Mouse (Mus musculus) hindbrain, embryonic 14.5 days (tissue): ENCODE data around the gene Fntb. TPM values are rescaled to one million over a fixed set of nuclear protein-coding genes. Genes with fewer than 3 reads are reported as not detected.
A peak's percentile ranks its signal among the peaks of the same experiment; 100 is the strongest.

Experiments used
- ATAC-seq: fragments of 200-750 bp; cut with Nextera tagmentation; 2 replicates; pipeline ENCODE4 v1.8.0; 2017; ENCODE audit warnings: moderate number of reproducible peaks, mild to moderate bottlenecking, moderate TSS enrichment, moderate library complexity; ENCODE audit not compliant: low FRiP score
- DNase-seq: peaks from one replicate; pipeline ENCODE4 v3.0.0-alpha.2; 2015; ENCODE audit warnings: low spot score
- H3K27ac ChIP-seq: fragments of 300-500 bp; sonication (generic); 2 replicates; pipeline ENCODE4 v1.5.1; 2014; ENCODE audit warnings: mild to moderate bottlenecking, moderate library complexity
- H3K27me3 ChIP-seq: fragments of 300-500 bp; sonication (generic); 2 replicates; pipeline ENCODE4 v1.6.1; 2014; ENCODE audit warnings: mild to moderate bottlenecking, low read length, mixed read lengths; ENCODE audit not compliant: control insufficient read depth, insufficient read depth
- H3K36me3 ChIP-seq: fragments of 300-500 bp; sonication (generic); replicated peaks from 2 replicates; pipeline ENCODE4 v1.6.1; 2014; ENCODE audit not compliant: control insufficient read depth, insufficient read depth
- H3K4me1 ChIP-seq: fragments of 300-500 bp; sonication (generic); replicated peaks from 2 replicates; pipeline ENCODE4 v1.6.1; 2014; ENCODE audit warnings: antibody characterized with exemption, low read length, mixed read lengths; ENCODE audit not compliant: control insufficient read depth, insufficient read depth
- H3K4me2 ChIP-seq: fragments of 300-500 bp; sonication (generic); replicated peaks from 2 replicates; pipeline ENCODE4 v1.6.1; 2014; ENCODE audit warnings: mild to moderate bottlenecking, moderate library complexity
- H3K4me3 ChIP-seq: fragments of 300-500 bp; sonication (generic); replicated peaks from 2 replicates; pipeline ENCODE4 v1.5.1; 2014; ENCODE audit warnings: mild to moderate bottlenecking, low read length
- H3K9ac ChIP-seq: fragments of 300-500 bp; sonication (generic); 2 replicates; pipeline ENCODE4 v1.6.1; 2014
- H3K9me3 ChIP-seq: fragments of 300-500 bp; sonication (generic); 2 replicates; pipeline ENCODE4 v1.6.1; 2016; ENCODE audit warnings: low read length; ENCODE audit not compliant: control insufficient read depth
- WGBS: fragments of 180-500 bp; shearing (Covaris S2); extraction: QIAGEN DNeasy Blood & Tissue Kit; methylation state at CpG from one replicate; pipeline ENCODE4 v1.1.7; 2014; 5-methylcytosine and 5-hydroxymethylcytosine counted together
- polyA plus RNA-seq: library from polyadenylated mRNA; unstranded; fragments of >200 nt; fragmentation: Nextera tagmentation; extraction: Ambion mirVana; gene quantifications from 2 replicates; pipeline ENCODE4 v1.2.1, GENCODE M21; 2014

Gene Fntb
- polyA plus RNA-seq, 1 experiment from 2014 or later = 40.4 TPM

- peak within 1 kb of the TSS; percentile 83 for H3K4me2 ChIP-seq
- no peaks in the 10 kb centered on the region for H3K27me3 ChIP-seq
- peak; percentile 99 for ATAC-seq
- H3K27ac ChIP-seq = peak within 1 kb of the TSS; percentile 56
- no peaks in the 10 kb centered on the region for H3K9me3 ChIP-seq
- peak; percentile 98 for DNase-seq
- H3K9ac ChIP-seq = peak within 1 kb of the TSS; percentile 78
- peaks cover 9% of the 10 kb centered on the region for H3K4me1 ChIP-seq
- WGBS = under 1% methylated on average over 72 of the region's 73 CpGs
- peak within 1 kb of the TSS; percentile 73 for H3K4me3 ChIP-seq
- peaks cover 16% of the 10 kb centered on the region for H3K36me3 ChIP-seq
These were observed 196.8 kb downstream of the Fntb start, which contains the start of gene Max for GRCm38 (mm10) chr12:76961932-76962891. Gene Max (minus strand): TSS chr12:76962201.

- DNase-seq = no peak
- Histone ChIP-seq H3K4me2 (no peak overlapping the region), H3K9me3 (no peaks in the 10 kb centered on the region), H3K27ac (no peak overlapping the region), H3K4me1 (peaks cover 9% of the 10 kb centered on the region), H3K36me3 (no peaks in the 10 kb centered on the region), H3K9ac (no peak overlapping the region), H3K4me3 (no peak overlapping the region), H3K27me3 (no peaks in the 10 kb centered on the region)
- WGBS = 16% methylated on average over 5 of the region's 5 CpGs
- no peak for ATAC-seq
These were observed 199.7 kb downstream of the Fntb start for GRCm38 (mm10) chr12:76965089-76965488.

- Histone ChIP-seq H3K27ac (no peak overlapping the region), H3K9me3 (no peaks in the 10 kb centered on the region), H3K36me3 (no peaks in the 10 kb centered on the region), H3K4me2 (no peak overlapping the region), H3K4me3 (no peak overlapping the region), H3K9ac (no peak overlapping the region), H3K27me3 (no peaks in the 10 kb centered on the region), H3K4me1 (peaks cover 4% of the 10 kb centered on the region)
- 1% methylated on average over 4 of the region's 4 CpGs for WGBS
- ATAC-seq (no peak), DNase-seq (no peak)
These were observed 200.5 kb downstream of the Fntb start for GRCm38 (mm10) chr12:76965876-76966275.

Other genes starting within 250 kb of the Fntb start
- gene Plekhg3, start 234.7 kb upstream of the Fntb start, polyA plus RNA-seq = 1.3 and 1.6 TPM in 2 replicates
- gene Sptb, start 55.0 kb upstream of the Fntb start, polyA plus RNA-seq = 11.3 and 11.5 TPM in 2 replicates
- gene Churc1, start 51 bp upstream of the Fntb start, polyA plus RNA-seq = 123 and 161 TPM in 2 replicates
- 0.19 TPM in 1 of 2 replicates, not detected in the other for gene Gpx2, start 30.0 kb downstream of the Fntb start, polyA plus RNA-seq
- gene Rab15, start 57.3 kb downstream of the Fntb start, polyA plus RNA-seq = 35.7 and 44.8 TPM in 2 replicates
- 47.6 and 52.9 TPM in 2 replicates for gene Max, start 196.6 kb downstream of the Fntb start, polyA plus RNA-seq